ENCODE assay signal across 23 mouse cellular contexts in genomic region chr2:33893151-33893550, GRCm38 (mm10). TPM values are rescaled to one million over a fixed set of nuclear protein-coding genes. Genes with fewer than 3 reads are reported as not detected.
DNase-seq lines count a peak whose midpoint lies in the region; ATAC-seq and TF ChIP-seq lines count a peak whose summit lies in the region.
"Had no signal": no experiment of that assay in that cellular context is flagged by ENCODE, and none has a peak within 500 bp of the region (broad histone marks: within the 10 kb centered on the region; RNA-seq: fewer than 3 reads in every experiment).

No protein-coding gene starts in this region.

- no peak for TF ChIP-seq EP300 in stomach, postnatal 0 days (optimal IDR thresholded peaks at IDR 0.05)

- ATAC-seq in stomach, postnatal 0 days (ENCODE audit: low FRiP score, low TSS enrichment): no peak
- ATAC-seq: activated CD4-positive, CD25-positive, alpha-beta regulatory T cell, adult 4 months; inflammation-experienced regulatory T-cells, adult 6 months; midbrain, embryonic 15.5 days; Patski had no signal

- peak; percentile 19 for DNase-seq in cerebellum, adult 9-10 months
- DNase-seq in cerebellum, adult 2 months: no peak
- DNase-seq in layer of hippocampus, adult 2 months (ENCODE audit: low spot score in 2 of 2): no peak
- no peak for DNase-seq in layer of hippocampus, postnatal 25 days (ENCODE audit: extremely low spot score in 1 of 2, low spot score in 1 of 2)
- DNase-seq in thymus, postnatal 4 days: peak; percentile 30
- DNase-seq in thymus, adult 18-20 months: no peak
- DNase-seq in stomach, postnatal 0 days (ENCODE audit: low spot score): no peak
- no peak for DNase-seq in adrenal gland, adult (ENCODE audit: inconsistent age in 2 of 2, low spot score in 1 of 2)
- DNase-seq: adrenal gland, postnatal 36 days; cerebellum, adult 18-20 months; gastrocnemius, postnatal 36 days; layer of hippocampus, postnatal 36 days had no signal

- no peaks in the 10 kb centered on the region; the same call in 1 of the 2 replicates for H3K4me1 ChIP-seq in cerebellum, adult 2 months (ENCODE audit: control insufficient read depth, insufficient read depth, low read length)
- no peaks in the 10 kb centered on the region for H3K4me1 ChIP-seq in stomach, postnatal 0 days (replicated peaks; ENCODE audit: control insufficient read depth, insufficient read depth)
- H3K4me1 ChIP-seq: embryonic facial prominence, embryonic 12.5 days; heart, embryonic 10.5 days; hindbrain, embryonic 13.5 days; stomach, embryonic 15.5 days had no signal

- TF ChIP-seq POLR2A in cerebellum, adult 2 months (IDR thresholded peaks at IDR 0.05; ENCODE audit: borderline replicate concordance, insufficient read depth, low read length): no peak

- no peak for TF ChIP-seq CTCF in cerebellum, adult 2 months (IDR thresholded peaks at IDR 0.05; ENCODE audit: borderline replicate concordance, insufficient read depth, low read depth, low read length)
- TF ChIP-seq CTCF in layer of hippocampus, adult 2 months (conservative IDR thresholded peaks at IDR 0.05): peak; percentile 43
- TF ChIP-seq CTCF in stomach, postnatal 0 days (IDR thresholded peaks at IDR 0.05; ENCODE audit: low read depth): peak; percentile 30; the same call in 1 of the 2 replicates

- H3K4me3 ChIP-seq in cerebellum, adult 2 months (replicated peaks; ENCODE audit: insufficient read depth, low read depth, low read length): no peak overlapping the region
- no peak overlapping the region for H3K4me3 ChIP-seq in layer of hippocampus, adult 2 months
- H3K4me3 ChIP-seq in stomach, postnatal 0 days (ENCODE audit: low read depth, low read length): no peak overlapping the region
- H3K4me3 ChIP-seq: embryonic facial prominence, embryonic 12.5 days; forebrain, embryonic 15.5 days; heart, embryonic 10.5 days; hindbrain, embryonic 13.5 days; limb, embryonic 13.5 days; midbrain, embryonic 15.5 days; neural tube, embryonic 15.5 days; stomach, embryonic 15.5 days had no signal

- no peaks in the 10 kb centered on the region for H3K27me3 ChIP-seq in cerebellum, adult 2 months (ENCODE audit: control insufficient read depth, insufficient read depth, low read length)
- H3K27me3 ChIP-seq in stomach, postnatal 0 days (ENCODE audit: control insufficient read depth, insufficient read depth, low read length): no peaks in the 10 kb centered on the region
- H3K27me3 ChIP-seq: embryonic facial prominence, embryonic 12.5 days; forebrain, embryonic 15.5 days; hindbrain, embryonic 13.5 days; limb, embryonic 13.5 days; midbrain, embryonic 15.5 days; neural tube, embryonic 15.5 days; stomach, embryonic 15.5 days had no signal

- no peaks in the 10 kb centered on the region for H3K9me3 ChIP-seq in stomach, postnatal 0 days (ENCODE audit: control insufficient read depth, low read length)
- H3K9me3 ChIP-seq: embryonic facial prominence, embryonic 12.5 days; forebrain, embryonic 15.5 days; heart, embryonic 10.5 days; hindbrain, embryonic 13.5 days; midbrain, embryonic 15.5 days; neural tube, embryonic 15.5 days; stomach, embryonic 15.5 days had no signal

- 89% methylated on average over 3 of the region's 3 CpGs for WGBS in cerebellum, adult 2 months
- WGBS in stomach, postnatal 0 days: 84% methylated on average over 3 of the region's 3 CpGs

- no peak overlapping the region for H3K27ac ChIP-seq in cerebellum, adult 2 months (ENCODE audit: insufficient read depth, low read length)
- no peak overlapping the region for H3K27ac ChIP-seq in layer of hippocampus, adult 2 months
- H3K27ac ChIP-seq in stomach, postnatal 0 days (replicated peaks): no peak overlapping the region
- H3K27ac ChIP-seq: embryonic facial prominence, embryonic 12.5 days; heart, embryonic 10.5 days; hindbrain, embryonic 13.5 days; limb, embryonic 13.5 days; midbrain, embryonic 15.5 days; neural tube, embryonic 15.5 days; stomach, embryonic 15.5 days had no signal

- no peaks in the 10 kb centered on the region for H3K36me3 ChIP-seq in stomach, postnatal 0 days (ENCODE audit: control insufficient read depth, insufficient read depth, low read length)
- H3K36me3 ChIP-seq: embryonic facial prominence, embryonic 12.5 days; forebrain, embryonic 15.5 days; heart, embryonic 10.5 days; hindbrain, embryonic 13.5 days; limb, embryonic 13.5 days; midbrain, embryonic 15.5 days; neural tube, embryonic 15.5 days; stomach, embryonic 15.5 days had no signal

- H3K4me2 ChIP-seq in stomach, postnatal 0 days (replicated peaks; ENCODE audit: low read depth): no peak overlapping the region
- H3K4me2 ChIP-seq: embryonic facial prominence, embryonic 12.5 days; forebrain, embryonic 15.5 days; hindbrain, embryonic 13.5 days; limb, embryonic 13.5 days; midbrain, embryonic 15.5 days; neural tube, embryonic 15.5 days; stomach, embryonic 15.5 days had no signal

- no peak overlapping the region for H3K9ac ChIP-seq in stomach, postnatal 0 days (ENCODE audit: low read length)
- H3K9ac ChIP-seq: embryonic facial prominence, embryonic 12.5 days; forebrain, embryonic 15.5 days; hindbrain, embryonic 13.5 days; limb, embryonic 13.5 days; midbrain, embryonic 15.5 days; neural tube, embryonic 15.5 days; stomach, embryonic 15.5 days had no signal

RNA-seq across cellular contexts. Expression of gene Mvb12b, which starts 5.4 kb away (rescaled TPM):
- polyA plus RNA-seq in cerebellum, adult 2 months (2012; rRNA removed): 68.4 and 70.8 TPM in 2 replicates
- total RNA-seq in layer of hippocampus, adult 2 months (2021): 10 to 100 TPM; 82.0 to 83.6 TPM
- total RNA-seq in layer of hippocampus, postnatal 25 days (2021): 10 to 100 TPM; 90.6 to 99.8 TPM
- 10.2 and 11.3 TPM in 2 replicates for polyA plus RNA-seq in stomach, postnatal 0 days (2015; fragmentation: Nextera tagmentation; extraction: Ambion mirVana)

Comparison
In these comparisons a context has a peak if more than half of its experiments do, and no peak if none do; other contexts are left out.
1. DNase-seq: peak in cerebellum, adult 9-10 months (single experiment) and thymus, postnatal 4 days (single experiment); none in cerebellum, adult 2 months (0 of 2), layer of hippocampus, adult 2 months (0 of 2), layer of hippocampus, postnatal 25 days (0 of 2), thymus, adult 18-20 months (0 of 2), stomach, postnatal 0 days (single experiment) and adrenal gland, adult (0 of 2).